Mouse (Mus musculus): ENCODE measurements at regions not wholly inside any gene's neighbourhood (a gene's known extent, or its start where the extent isn't known, plus 50 kb on each side); places are given as distances from the start of the nearest gene placed in this dataset.
A peak's percentile ranks its signal among the peaks of the same experiment; 100 is the strongest.

GRCm38 (mm10) chrX:166932472-166932871, 276.6 kb downstream of the Tmsb4x start:
- no peak overlapping the region for H3K9ac ChIP-seq (ENCODE audit: low read depth, low read length)
- no peaks in the 10 kb centered on the region for H3K9me3 ChIP-seq (ENCODE audit: control insufficient read depth, low read length)
- no peak for ATAC-seq (ENCODE audit: low FRiP score)
- peaks cover 2% of the 10 kb centered on the region; the same call in 1 of the 2 replicates for H3K27me3 ChIP-seq (ENCODE audit: control insufficient read depth, insufficient read depth, low read length)
- no peaks in the 10 kb centered on the region for H3K36me3 ChIP-seq (ENCODE audit: control insufficient read depth, insufficient read depth, low read length)
- H3K4me3 ChIP-seq (ENCODE audit: low read depth, low read length) = no peak overlapping the region
- no peak overlapping the region for H3K27ac ChIP-seq (ENCODE audit: low read depth, low read length)
- H3K4me2 ChIP-seq (replicated peaks; ENCODE audit: low read depth, low read length) = no peak overlapping the region
- H3K4me1 ChIP-seq (replicated peaks; ENCODE audit: control insufficient read depth, insufficient read depth, low read length) = no peaks in the 10 kb centered on the region
- no peak for DNase-seq (ENCODE audit: low spot score)

GRCm38 (mm10) chrX:166931048-166931447, 278.1 kb downstream of the Tmsb4x start:
- Histone ChIP-seq H3K4me3 (ENCODE audit: low read depth, low read length) (no peak overlapping the region), H3K27me3 (ENCODE audit: control insufficient read depth, insufficient read depth, low read length) (peaks cover 2% of the 10 kb centered on the region; the same call in 1 of the 2 replicates), H3K9me3 (ENCODE audit: control insufficient read depth, low read length) (no peaks in the 10 kb centered on the region), H3K4me1 (replicated peaks; ENCODE audit: control insufficient read depth, insufficient read depth, low read length) (no peaks in the 10 kb centered on the region), H3K36me3 (ENCODE audit: control insufficient read depth, insufficient read depth, low read length) (no peaks in the 10 kb centered on the region), H3K9ac (ENCODE audit: low read depth, low read length) (no peak overlapping the region), H3K27ac (ENCODE audit: low read depth, low read length) (no peak overlapping the region), H3K4me2 (replicated peaks; ENCODE audit: low read depth, low read length) (no peak overlapping the region)
- no peak for DNase-seq (ENCODE audit: low spot score)
- WGBS = 51% methylated on average over 4 of the region's 4 CpGs
- no peak for ATAC-seq (ENCODE audit: low FRiP score)

- H3K9me3 ChIP-seq (ENCODE audit: control insufficient read depth, low read length) = no peaks in the 10 kb centered on the region
- H3K36me3 ChIP-seq (ENCODE audit: control insufficient read depth, insufficient read depth, low read length) = no peaks in the 10 kb centered on the region
- no peak overlapping the region for H3K4me2 ChIP-seq (replicated peaks; ENCODE audit: low read depth, low read length)
- no peak overlapping the region for H3K4me3 ChIP-seq (ENCODE audit: low read depth, low read length)
- H3K27me3 ChIP-seq (ENCODE audit: control insufficient read depth, insufficient read depth, low read length) = 0 out of 2 replicates have a peak, but pooled peaks cover 2% of the 10 kb centered on the region
- 0 out of 2 replicates have a peak overlapping the region, but pooled peaks have one; percentile 51 for H3K27ac ChIP-seq (ENCODE audit: low read depth, low read length)
- H3K4me1 ChIP-seq (replicated peaks; ENCODE audit: control insufficient read depth, insufficient read depth, low read length) = no peaks in the 10 kb centered on the region
- peak; percentile 81 for ATAC-seq (ENCODE audit: low FRiP score)
- 36% methylated on average over 6 of the region's 6 CpGs for WGBS
- no peak overlapping the region for H3K9ac ChIP-seq (ENCODE audit: low read depth, low read length)
- DNase-seq (ENCODE audit: low spot score) = peak; percentile 26
Observed at GRCm38 (mm10) chrX:166929716-166930420, 279.2 kb downstream of the Tmsb4x start.

GRCm38 (mm10) chrX:166915356-166915953, 293.7 kb downstream of the Tmsb4x start:
- no peaks in the 10 kb centered on the region; the same call in 1 of the 2 replicates for H3K27me3 ChIP-seq (ENCODE audit: control insufficient read depth, insufficient read depth, low read length)
- H3K9ac ChIP-seq (ENCODE audit: low read depth, low read length) = no peak overlapping the region
- no peaks in the 10 kb centered on the region for H3K36me3 ChIP-seq (ENCODE audit: control insufficient read depth, insufficient read depth, low read length)
- H3K4me1 ChIP-seq (replicated peaks; ENCODE audit: control insufficient read depth, insufficient read depth, low read length) = no peaks in the 10 kb centered on the region
- ATAC-seq (ENCODE audit: low FRiP score) (no peak), DNase-seq (ENCODE audit: low spot score) (no peak)
- H3K4me3 ChIP-seq (ENCODE audit: low read depth, low read length) = no peak overlapping the region
- no peak overlapping the region for H3K27ac ChIP-seq (ENCODE audit: low read depth, low read length)
- H3K9me3 ChIP-seq (ENCODE audit: control insufficient read depth, low read length) = no peaks in the 10 kb centered on the region
- H3K4me2 ChIP-seq (replicated peaks; ENCODE audit: low read depth, low read length) = no peak overlapping the region
- WGBS = 69% methylated on average over 2 of the region's 2 CpGs

GRCm38 (mm10) chrX:166906602-166907001, 302.5 kb downstream of the Tmsb4x start:
- WGBS = 56% methylated on average over 6 of the region's 6 CpGs
- no peak for DNase-seq (ENCODE audit: low spot score)
- H3K4me1 ChIP-seq (replicated peaks; ENCODE audit: control insufficient read depth, insufficient read depth, low read length) = no peaks in the 10 kb centered on the region
- no peaks in the 10 kb centered on the region for H3K36me3 ChIP-seq (ENCODE audit: control insufficient read depth, insufficient read depth, low read length)
- H3K27me3 ChIP-seq (ENCODE audit: control insufficient read depth, insufficient read depth, low read length) = no peaks in the 10 kb centered on the region; the same call in 1 of the 2 replicates
- no peak overlapping the region for H3K9ac ChIP-seq (ENCODE audit: low read depth, low read length)
- no peak overlapping the region for H3K27ac ChIP-seq (ENCODE audit: low read depth, low read length)
- no peak for ATAC-seq (ENCODE audit: low FRiP score)
- H3K9me3 ChIP-seq (ENCODE audit: control insufficient read depth, low read length) = no peaks in the 10 kb centered on the region
- no peak overlapping the region for H3K4me2 ChIP-seq (replicated peaks; ENCODE audit: low read depth, low read length)
- no peak overlapping the region for H3K4me3 ChIP-seq (ENCODE audit: low read depth, low read length)

GRCm38 (mm10) chrX:166900761-166901160, 308.4 kb downstream of the Tmsb4x start:
- whole genome bisulfite sequencing = 84% methylated on average over 6 of the region's 6 CpGs
- Histone ChIP-seq H3K27me3 (ENCODE audit: control insufficient read depth, insufficient read depth, low read length) (no peaks in the 10 kb centered on the region; the same call in 1 of the 2 replicates), H3K4me1 (replicated peaks; ENCODE audit: control insufficient read depth, insufficient read depth, low read length) (no peaks in the 10 kb centered on the region)

GRCm38 (mm10) chrX:166895199-166895598, 309.7 kb upstream of the Egfl6 start:
- no peak overlapping the region for H3K27ac ChIP-seq (ENCODE audit: low read depth, low read length)
- DNase-seq (ENCODE audit: low spot score) (no peak), ATAC-seq (ENCODE audit: low FRiP score) (no peak)
- no peaks in the 10 kb centered on the region for H3K9me3 ChIP-seq (ENCODE audit: control insufficient read depth, low read length)
- no peak overlapping the region for H3K4me2 ChIP-seq (replicated peaks; ENCODE audit: low read depth, low read length)
- H3K9ac ChIP-seq (ENCODE audit: low read depth, low read length) = no peak overlapping the region
- WGBS = 78% methylated on average over 2 of the region's 2 CpGs
- H3K36me3 ChIP-seq (ENCODE audit: control insufficient read depth, insufficient read depth, low read length) = no peaks in the 10 kb centered on the region
- no peaks in the 10 kb centered on the region for H3K4me1 ChIP-seq (replicated peaks; ENCODE audit: control insufficient read depth, insufficient read depth, low read length)
- no peaks in the 10 kb centered on the region; the same call in 1 of the 2 replicates for H3K27me3 ChIP-seq (ENCODE audit: control insufficient read depth, insufficient read depth, low read length)
- no peak overlapping the region for H3K4me3 ChIP-seq (ENCODE audit: low read depth, low read length)

More at GRCm38 (mm10) chrX:166900761-166901160, 308.4 kb downstream of the Tmsb4x start:
- DNase-seq (ENCODE audit: low spot score) (no peak), ATAC-seq (ENCODE audit: low FRiP score) (no peak)
- Histone ChIP-seq H3K4me2 (replicated peaks; ENCODE audit: low read depth, low read length) (no peak overlapping the region), H3K9ac (ENCODE audit: low read depth, low read length) (no peak overlapping the region), H3K27ac (ENCODE audit: low read depth, low read length) (no peak overlapping the region), H3K36me3 (ENCODE audit: control insufficient read depth, insufficient read depth, low read length) (no peaks in the 10 kb centered on the region), H3K9me3 (ENCODE audit: control insufficient read depth, low read length) (no peaks in the 10 kb centered on the region), H3K4me3 (ENCODE audit: low read depth, low read length) (no peak overlapping the region)

- H3K27ac ChIP-seq (ENCODE audit: low read depth, low read length) = no peak overlapping the region
- no peak for DNase-seq (ENCODE audit: low spot score)
- H3K27me3 ChIP-seq (ENCODE audit: control insufficient read depth, insufficient read depth, low read length) = no peaks in the 10 kb centered on the region
- no peaks in the 10 kb centered on the region for H3K4me1 ChIP-seq (replicated peaks; ENCODE audit: control insufficient read depth, insufficient read depth, low read length)
- no peak overlapping the region for H3K4me2 ChIP-seq (replicated peaks; ENCODE audit: low read depth, low read length)
- H3K9ac ChIP-seq (ENCODE audit: low read depth, low read length) = no peak overlapping the region
- H3K4me3 ChIP-seq (ENCODE audit: low read depth, low read length) = no peak overlapping the region
- H3K36me3 ChIP-seq (ENCODE audit: control insufficient read depth, insufficient read depth, low read length) = no peaks in the 10 kb centered on the region
- no peak for ATAC-seq (ENCODE audit: low FRiP score)
- no peaks in the 10 kb centered on the region for H3K9me3 ChIP-seq (ENCODE audit: control insufficient read depth, low read length)
Observed at GRCm38 (mm10) chrX:166886417-166886816, 300.9 kb upstream of the Egfl6 start.

GRCm38 (mm10) chrX:166869515-166869914, 284.0 kb upstream of the Egfl6 start:
- H3K9me3 ChIP-seq (ENCODE audit: control insufficient read depth, low read length) = no peaks in the 10 kb centered on the region
- DNase-seq (ENCODE audit: low spot score) (no peak), ATAC-seq (ENCODE audit: low FRiP score) (no peak)
- no peak overlapping the region for H3K4me3 ChIP-seq (ENCODE audit: low read depth, low read length)
- 89% methylated on average over 5 of the region's 5 CpGs for WGBS
- no peaks in the 10 kb centered on the region for H3K4me1 ChIP-seq (replicated peaks; ENCODE audit: control insufficient read depth, insufficient read depth, low read length)
- H3K4me2 ChIP-seq (replicated peaks; ENCODE audit: low read depth, low read length) = no peak overlapping the region
- no peaks in the 10 kb centered on the region for H3K27me3 ChIP-seq (ENCODE audit: control insufficient read depth, insufficient read depth, low read length)
- no peaks in the 10 kb centered on the region for H3K36me3 ChIP-seq (ENCODE audit: control insufficient read depth, insufficient read depth, low read length)
- H3K27ac ChIP-seq (ENCODE audit: low read depth, low read length) = no peak overlapping the region
- no peak overlapping the region for H3K9ac ChIP-seq (ENCODE audit: low read depth, low read length)

Measured in hindbrain, embryonic 11.5 days (tissue).